Mouse (Mus musculus): Measurements from ENCODE around the gene Dcaf1. TPM values are rescaled to one million over a fixed set of nuclear protein-coding genes. Genes with fewer than 3 reads are reported as not detected.

Dcaf1 gene
- polyA plus RNA-seq, 1 experiment from 2014 or later = 19.3 TPM

GRCm38 (mm10) chr9:106806503-106806902, 15.2 kb upstream of the Dcaf1 start:
- Histone ChIP-seq H3K4me3 (no peak overlapping the region), H3K9me3 (replicated peaks) (peaks cover 16% of the 10 kb centered on the region; the same call in 1 of the 2 replicates), H3K36me3 (no peaks in the 10 kb centered on the region), H3K9ac (no peak overlapping the region), H3K27me3 (replicated peaks) (0 out of 2 replicates have a peak, but pooled peaks cover 5% of the 10 kb centered on the region), H3K4me2 (no peak overlapping the region), H3K27ac (no peak overlapping the region), H3K4me1 (no peaks in the 10 kb centered on the region)
- ATAC-seq = no peak
- WGBS (ENCODE audit: insufficient replicate concordance) = 55% methylated on average over 4 of the region's 4 CpGs

- WGBS (ENCODE audit: insufficient replicate concordance) = 62% methylated on average over 6 of the region's 6 CpGs
These were observed 3.5 kb upstream of the Dcaf1 start for GRCm38 (mm10) chr9:106818191-106818590.

GRCm38 (mm10) chr9:106819201-106819600, 2.5 kb upstream of the Dcaf1 start:
- Histone ChIP-seq H3K36me3 (no peaks in the 10 kb centered on the region), H3K9me3 (replicated peaks) (no peaks in the 10 kb centered on the region), H3K4me3 (no peak overlapping the region), H3K9ac (no peak overlapping the region), H3K27me3 (replicated peaks) (no peaks in the 10 kb centered on the region), H3K27ac (no peak overlapping the region), H3K4me1 (peaks cover 14% of the 10 kb centered on the region), H3K4me2 (no peak overlapping the region)
- 68% methylated on average over 1 of the region's 1 CpGs for WGBS (ENCODE audit: insufficient replicate concordance)
- ATAC-seq = no peak

More at GRCm38 (mm10) chr9:106818191-106818590, 3.5 kb upstream of the Dcaf1 start:
- no peak overlapping the region for H3K27ac ChIP-seq
- no peak overlapping the region for H3K4me3 ChIP-seq
- H3K4me2 ChIP-seq = no peak overlapping the region
- ATAC-seq = no peak
- no peaks in the 10 kb centered on the region for H3K36me3 ChIP-seq
- no peaks in the 10 kb centered on the region for H3K27me3 ChIP-seq (replicated peaks)
- H3K4me1 ChIP-seq = peaks cover 6% of the 10 kb centered on the region
- no peaks in the 10 kb centered on the region for H3K9me3 ChIP-seq (replicated peaks)
- H3K9ac ChIP-seq = no peak overlapping the region

GRCm38 (mm10) chr9:106821050-106821617, 540 bp upstream of the Dcaf1 start:
- Histone ChIP-seq H3K4me2 (peak overlapping the region; percentile 67), H3K9ac (peak overlapping the region; percentile 67), H3K4me1 (peaks cover 22% of the 10 kb centered on the region), H3K9me3 (replicated peaks) (no peaks in the 10 kb centered on the region), H3K36me3 (peaks cover 8% of the 10 kb centered on the region; the same call in 1 of the 2 replicates), H3K27ac (peak overlapping the region; percentile 57), H3K27me3 (replicated peaks) (no peaks in the 10 kb centered on the region), H3K4me3 (peak overlapping the region; percentile 100)
- ATAC-seq = no peak
- 31% methylated on average over 15 of the region's 15 CpGs for WGBS (ENCODE audit: insufficient replicate concordance)

- WGBS (ENCODE audit: insufficient replicate concordance) = under 1% methylated on average over 32 of the region's 32 CpGs
- Histone ChIP-seq H3K27me3 (replicated peaks) (no peaks in the 10 kb centered on the region), H3K9me3 (replicated peaks) (no peaks in the 10 kb centered on the region), H3K9ac (peak overlapping the region; percentile 96), H3K27ac (peak overlapping the region; percentile 94), H3K4me1 (peaks cover 36% of the 10 kb centered on the region), H3K4me3 (peak overlapping the region; percentile 100), H3K36me3 (peaks cover 8% of the 10 kb centered on the region; the same call in 1 of the 2 replicates), H3K4me2 (peak overlapping the region; percentile 67)
- peak; percentile 87 for ATAC-seq
These were observed 869 bp downstream of the Dcaf1 start for GRCm38 (mm10) chr9:106822381-106823104.

- Histone ChIP-seq H3K27me3 (replicated peaks) (no peaks in the 10 kb centered on the region), H3K9ac (no peak overlapping the region), H3K4me3 (no peak overlapping the region), H3K36me3 (peaks cover 95% of the 10 kb centered on the region), H3K4me2 (no peak overlapping the region), H3K4me1 (no peaks in the 10 kb centered on the region), H3K9me3 (replicated peaks) (no peaks in the 10 kb centered on the region), H3K27ac (no peak overlapping the region)
- no peak for ATAC-seq
- WGBS (ENCODE audit: insufficient replicate concordance) = 88% methylated on average over 1 of the region's 1 CpGs
These were observed 18.9 kb downstream of the Dcaf1 start for GRCm38 (mm10) chr9:106840569-106840968.

- Histone ChIP-seq H3K27me3 (replicated peaks) (no peaks in the 10 kb centered on the region), H3K9ac (no peak overlapping the region), H3K4me3 (no peak overlapping the region), H3K4me2 (no peak overlapping the region), H3K36me3 (peaks cover 92% of the 10 kb centered on the region), H3K9me3 (replicated peaks) (no peaks in the 10 kb centered on the region), H3K4me1 (no peaks in the 10 kb centered on the region), H3K27ac (no peak overlapping the region)
- ATAC-seq = no peak
- WGBS (ENCODE audit: insufficient replicate concordance) = 87% methylated on average over 6 of the region's 6 CpGs
These were observed 21.1 kb downstream of the Dcaf1 start for GRCm38 (mm10) chr9:106842800-106843199.

- Histone ChIP-seq H3K27me3 (replicated peaks) (no peaks in the 10 kb centered on the region), H3K27ac (no peak overlapping the region), H3K9me3 (replicated peaks) (no peaks in the 10 kb centered on the region), H3K4me1 (no peaks in the 10 kb centered on the region), H3K4me3 (no peak overlapping the region), H3K9ac (no peak overlapping the region), H3K36me3 (peaks cover 92% of the 10 kb centered on the region), H3K4me2 (no peak overlapping the region)
- WGBS (ENCODE audit: insufficient replicate concordance) = 68% methylated on average over 3 of the region's 3 CpGs
- no peak for ATAC-seq
These were observed 35.0 kb downstream of the Dcaf1 start for GRCm38 (mm10) chr9:106856664-106857063.

GRCm38 (mm10) chr9:106858036-106858435, 36.4 kb downstream of the Dcaf1 start:
- 53% methylated on average over 11 of the region's 11 CpGs for WGBS (ENCODE audit: insufficient replicate concordance)

GRCm38 (mm10) chr9:106874216-106874615, 52.5 kb downstream of the Dcaf1 start:
- no peak overlapping the region for H3K4me3 ChIP-seq
- no peak overlapping the region for H3K9ac ChIP-seq
- no peaks in the 10 kb centered on the region for H3K4me1 ChIP-seq
- no peak overlapping the region for H3K27ac ChIP-seq
- H3K9me3 ChIP-seq (replicated peaks) = no peaks in the 10 kb centered on the region
- no peak overlapping the region for H3K4me2 ChIP-seq
- H3K27me3 ChIP-seq (replicated peaks) = no peaks in the 10 kb centered on the region
- ATAC-seq = no peak
- 74% methylated on average over 5 of the region's 5 CpGs for WGBS (ENCODE audit: insufficient replicate concordance)
- H3K36me3 ChIP-seq = peaks cover 89% of the 10 kb centered on the region

More at GRCm38 (mm10) chr9:106858036-106858435, 36.4 kb downstream of the Dcaf1 start:
- Histone ChIP-seq H3K4me3 (no peak overlapping the region), H3K9ac (no peak overlapping the region), H3K9me3 (replicated peaks) (no peaks in the 10 kb centered on the region), H3K4me2 (no peak overlapping the region), H3K27ac (no peak overlapping the region), H3K36me3 (peaks cover 92% of the 10 kb centered on the region), H3K27me3 (replicated peaks) (no peaks in the 10 kb centered on the region), H3K4me1 (no peaks in the 10 kb centered on the region)
- no peak for ATAC-seq

GRCm38 (mm10) chr9:106876666-106877065, 55.0 kb downstream of the Dcaf1 start:
- H3K36me3 ChIP-seq = peaks cover 95% of the 10 kb centered on the region
- ATAC-seq = no peak
- no peak overlapping the region for H3K9ac ChIP-seq
- no peak overlapping the region for H3K27ac ChIP-seq
- H3K4me1 ChIP-seq = no peaks in the 10 kb centered on the region
- WGBS (ENCODE audit: insufficient replicate concordance) = 82% methylated on average over 3 of the region's 3 CpGs
- no peaks in the 10 kb centered on the region for H3K27me3 ChIP-seq (replicated peaks)
- no peak overlapping the region for H3K4me3 ChIP-seq
- H3K9me3 ChIP-seq (replicated peaks) = no peaks in the 10 kb centered on the region
- H3K4me2 ChIP-seq = no peak overlapping the region

- ATAC-seq = no peak
- Histone ChIP-seq H3K4me3 (no peak overlapping the region), H3K36me3 (peaks cover 100% of the 10 kb centered on the region), H3K9ac (no peak overlapping the region), H3K4me1 (peaks cover 26% of the 10 kb centered on the region), H3K27ac (no peak overlapping the region), H3K9me3 (replicated peaks) (no peaks in the 10 kb centered on the region), H3K27me3 (replicated peaks) (no peaks in the 10 kb centered on the region), H3K4me2 (no peak overlapping the region)
- WGBS (ENCODE audit: insufficient replicate concordance) = 77% methylated on average over 4 of the region's 4 CpGs
These were observed 57.8 kb downstream of the Dcaf1 start for GRCm38 (mm10) chr9:106879471-106879870.
